Mouse (Mus musculus): Measurements from ENCODE around the gene C1ql4. TPM values are rescaled to one million over a fixed set of nuclear protein-coding genes. Genes with fewer than 3 reads are reported as not detected.
"Not testable (repeated sequence)": the region's sequence is repeated elsewhere in the genome, so short reads cannot be mapped to it uniquely, and the experiment has no call there.

Gene C1ql4
- polyA plus RNA-seq, 1 experiment from 2014 or later = 1.3 TPM

- Histone ChIP-seq H3K9me3 (ENCODE audit: control insufficient read depth, low read length) (no peaks in the 10 kb centered on the region), H3K9ac (ENCODE audit: low read depth, low read length) (no peak overlapping the region), H3K27ac (ENCODE audit: low read depth, low read length) (no peak overlapping the region), H3K4me1 (ENCODE audit: control insufficient read depth, insufficient read depth, low read length) (peaks cover 7% of the 10 kb centered on the region), H3K36me3 (ENCODE audit: control insufficient read depth, insufficient read depth, low read length) (peaks cover 32% of the 10 kb centered on the region), H3K4me2 (replicated peaks; ENCODE audit: low read depth, low read length) (peak overlapping the region; percentile 33; the same call in 1 of the 2 replicates), H3K4me3 (ENCODE audit: low read length) (no peak overlapping the region), H3K27me3 (ENCODE audit: control insufficient read depth, insufficient read depth, low read length) (peaks cover 53% of the 10 kb centered on the region)
- ATAC-seq (ENCODE audit: low FRiP score, low TSS enrichment) = no peak
- 4% methylated on average over 11 of the region's 11 CpGs for WGBS
Measured at GRCm38 (mm10) chr15:99083867-99084557, 3.6 kb downstream of the C1ql4 start.

GRCm38 (mm10) chr15:99083258-99083657 is 4.4 kb downstream of the C1ql4 start:
- Histone ChIP-seq H3K4me3 (ENCODE audit: low read length) (no peak overlapping the region), H3K4me1 (ENCODE audit: control insufficient read depth, insufficient read depth, low read length) (no peaks in the 10 kb centered on the region), H3K27ac (ENCODE audit: low read depth, low read length) (no peak overlapping the region), H3K4me2 (replicated peaks; ENCODE audit: low read depth, low read length) (no peak overlapping the region), H3K36me3 (ENCODE audit: control insufficient read depth, insufficient read depth, low read length) (peaks cover 37% of the 10 kb centered on the region), H3K9ac (ENCODE audit: low read depth, low read length) (no peak overlapping the region), H3K27me3 (ENCODE audit: control insufficient read depth, insufficient read depth, low read length) (peaks cover 46% of the 10 kb centered on the region), H3K9me3 (ENCODE audit: control insufficient read depth, low read length) (no peaks in the 10 kb centered on the region)
- ATAC-seq (ENCODE audit: low FRiP score, low TSS enrichment) = no peak
- 72% methylated on average over 9 of the region's 9 CpGs for WGBS

- ATAC-seq (ENCODE audit: low FRiP score, low TSS enrichment) = no peak
- Histone ChIP-seq H3K9ac (ENCODE audit: low read depth, low read length) (no peak overlapping the region), H3K9me3 (ENCODE audit: control insufficient read depth, low read length) (no peaks in the 10 kb centered on the region), H3K27me3 (ENCODE audit: control insufficient read depth, insufficient read depth, low read length) (peaks cover 41% of the 10 kb centered on the region), H3K4me2 (replicated peaks; ENCODE audit: low read depth, low read length) (no peak overlapping the region), H3K4me1 (ENCODE audit: control insufficient read depth, insufficient read depth, low read length) (no peaks in the 10 kb centered on the region), H3K4me3 (ENCODE audit: low read length) (no peak overlapping the region), H3K27ac (ENCODE audit: low read depth, low read length) (no peak overlapping the region), H3K36me3 (ENCODE audit: control insufficient read depth, insufficient read depth, low read length) (peaks cover 40% of the 10 kb centered on the region)
- 93% methylated on average over 16 of the region's 16 CpGs for WGBS
Measured at GRCm38 (mm10) chr15:99082840-99083239, 4.8 kb downstream of the C1ql4 start.

- H3K4me1 ChIP-seq (ENCODE audit: control insufficient read depth, insufficient read depth, low read length) = no peaks in the 10 kb centered on the region
- H3K9me3 ChIP-seq (ENCODE audit: control insufficient read depth, low read length) = no peaks in the 10 kb centered on the region
- no peak overlapping the region for H3K4me3 ChIP-seq (ENCODE audit: low read length)
- WGBS = 96% methylated on average over 12 of the region's 12 CpGs
- peaks cover 46% of the 10 kb centered on the region for H3K36me3 ChIP-seq (ENCODE audit: control insufficient read depth, insufficient read depth, low read length)
- ATAC-seq (ENCODE audit: low FRiP score, low TSS enrichment) = no peak
- H3K4me2 ChIP-seq (replicated peaks; ENCODE audit: low read depth, low read length) = no peak overlapping the region
- peaks cover 36% of the 10 kb centered on the region for H3K27me3 ChIP-seq (ENCODE audit: control insufficient read depth, insufficient read depth, low read length)
- no peak overlapping the region for H3K27ac ChIP-seq (ENCODE audit: low read depth, low read length)
- H3K9ac ChIP-seq (ENCODE audit: low read depth, low read length) = no peak overlapping the region
Measured at GRCm38 (mm10) chr15:99082322-99082721, 5.3 kb downstream of the C1ql4 start.

- Histone ChIP-seq H3K4me2 (replicated peaks; ENCODE audit: low read depth, low read length) (no peak overlapping the region), H3K27me3 (ENCODE audit: control insufficient read depth, insufficient read depth, low read length) (peaks cover 11% of the 10 kb centered on the region), H3K9me3 (ENCODE audit: control insufficient read depth, low read length) (no peaks in the 10 kb centered on the region), H3K4me3 (ENCODE audit: low read length) (no peak overlapping the region), H3K27ac (ENCODE audit: low read depth, low read length) (no peak overlapping the region), H3K36me3 (ENCODE audit: control insufficient read depth, insufficient read depth, low read length) (peaks cover 52% of the 10 kb centered on the region), H3K4me1 (ENCODE audit: control insufficient read depth, insufficient read depth, low read length) (0 out of 2 replicates have a peak, but pooled peaks cover 9% of the 10 kb centered on the region), H3K9ac (ENCODE audit: low read depth, low read length) (no peak overlapping the region)
- 87% methylated on average over 3 of the region's 3 CpGs for WGBS
- ATAC-seq (ENCODE audit: low FRiP score, low TSS enrichment) = no peak
Measured at GRCm38 (mm10) chr15:99079804-99080203, 7.8 kb downstream of the C1ql4 start.

- WGBS = 82% methylated on average over 15 of the region's 15 CpGs
- Histone ChIP-seq H3K9me3 (ENCODE audit: control insufficient read depth, low read length) (no peaks in the 10 kb centered on the region), H3K4me2 (replicated peaks; ENCODE audit: low read depth, low read length) (no peak overlapping the region), H3K36me3 (ENCODE audit: control insufficient read depth, insufficient read depth, low read length) (peaks cover 51% of the 10 kb centered on the region), H3K4me3 (ENCODE audit: low read length) (no peak overlapping the region), H3K27ac (ENCODE audit: low read depth, low read length) (no peak overlapping the region), H3K9ac (ENCODE audit: low read depth, low read length) (no peak overlapping the region), H3K27me3 (ENCODE audit: control insufficient read depth, insufficient read depth, low read length) (no peaks in the 10 kb centered on the region), H3K4me1 (ENCODE audit: control insufficient read depth, insufficient read depth, low read length) (peaks cover 15% of the 10 kb centered on the region)
- no peak for ATAC-seq (ENCODE audit: low FRiP score, low TSS enrichment)
Measured at GRCm38 (mm10) chr15:99078181-99078910, 9.3 kb downstream of the C1ql4 start.

GRCm38 (mm10) chr15:99076011-99076410 is 11.6 kb downstream of the C1ql4 start:
- WGBS = 99% methylated on average over 3 of the region's 3 CpGs
- not testable (repeated sequence) for H3K4me3 ChIP-seq (ENCODE audit: low read length)
- H3K36me3 ChIP-seq (ENCODE audit: control insufficient read depth, insufficient read depth, low read length) = peaks cover 30% of the 10 kb centered on the region

GRCm38 (mm10) chr15:99074600-99075333 is 12.8 kb downstream of the C1ql4 start:
- Histone ChIP-seq H3K4me3 (ENCODE audit: low read length) (peak overlapping the region; percentile 64), H3K27me3 (ENCODE audit: control insufficient read depth, insufficient read depth, low read length) (no peaks in the 10 kb centered on the region), H3K4me1 (ENCODE audit: control insufficient read depth, insufficient read depth, low read length) (peaks cover 15% of the 10 kb centered on the region), H3K9ac (ENCODE audit: low read depth, low read length) (peak overlapping the region; percentile 74), H3K27ac (ENCODE audit: low read depth, low read length) (peak overlapping the region; percentile 98), H3K36me3 (ENCODE audit: control insufficient read depth, insufficient read depth, low read length) (peaks cover 20% of the 10 kb centered on the region), H3K4me2 (replicated peaks; ENCODE audit: low read depth, low read length) (peak overlapping the region; percentile 79), H3K9me3 (ENCODE audit: control insufficient read depth, low read length) (no peaks in the 10 kb centered on the region)
- ATAC-seq (ENCODE audit: low FRiP score, low TSS enrichment) = peak; percentile 98
- WGBS = under 1% methylated on average over 44 of the region's 44 CpGs

More at GRCm38 (mm10) chr15:99076011-99076410, 11.6 kb downstream of the C1ql4 start:
- H3K4me2 ChIP-seq (replicated peaks; ENCODE audit: low read depth, low read length) = peak overlapping the region; percentile 79
- H3K9me3 ChIP-seq (ENCODE audit: control insufficient read depth, low read length); H3K27ac ChIP-seq (ENCODE audit: low read depth, low read length); ATAC-seq (ENCODE audit: low FRiP score, low TSS enrichment); H3K27me3 ChIP-seq (ENCODE audit: control insufficient read depth, insufficient read depth, low read length); H3K9ac ChIP-seq (ENCODE audit: low read depth, low read length): not testable (repeated sequence)
- peaks cover 15% of the 10 kb centered on the region for H3K4me1 ChIP-seq (ENCODE audit: control insufficient read depth, insufficient read depth, low read length)

Data from kidney, embryonic 14.5 days (tissue).